Mouse (Mus musculus): Measurements from ENCODE around the gene Gm10097. TPM values are rescaled to one million over a fixed set of nuclear protein-coding genes. Genes with fewer than 3 reads are reported as not detected.

Gm10097 gene
- polyA plus RNA-seq, 1 experiment, result not detected

DNA sequence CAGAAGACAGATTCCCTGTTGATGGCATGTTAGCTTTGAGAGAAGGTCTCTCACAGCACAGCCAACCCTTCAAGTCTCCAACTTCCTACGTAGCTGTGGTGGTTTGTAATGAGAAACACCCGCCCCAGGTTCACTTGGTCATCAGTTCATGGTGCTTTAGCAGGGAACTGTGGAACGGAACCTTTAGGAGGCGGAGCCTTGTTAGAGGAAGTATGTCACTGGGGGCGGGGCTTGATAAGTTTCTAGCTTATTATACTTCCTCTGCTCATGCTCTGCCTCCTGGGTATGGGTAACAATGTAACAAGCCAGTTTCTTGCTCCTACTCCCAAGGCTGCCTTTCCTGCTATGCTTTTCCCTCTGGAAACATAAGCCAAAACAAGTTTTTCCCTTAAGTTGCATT lies 23.3 kb upstream of the Gm10097 start:
- H3K4me3 ChIP-seq (replicated peaks), result no peak overlapping the region
- H3K36me3 ChIP-seq (replicated peaks; ENCODE audit: low read length), result peaks cover 91% of the 10 kb centered on the region
- no peaks in the 10 kb centered on the region for H3K9me3 ChIP-seq
- TF ChIP-seq GATA1 (IDR thresholded peaks at IDR 0.05; ENCODE audit: borderline replicate concordance, low read length) (no peak), FLI1 (IDR thresholded peaks at IDR 0.05; ENCODE audit: low read length) (no peak)
- no peaks in the 10 kb centered on the region for H3K4me1 ChIP-seq
- H3K27me3 ChIP-seq (replicated peaks), result no peaks in the 10 kb centered on the region

DNA sequence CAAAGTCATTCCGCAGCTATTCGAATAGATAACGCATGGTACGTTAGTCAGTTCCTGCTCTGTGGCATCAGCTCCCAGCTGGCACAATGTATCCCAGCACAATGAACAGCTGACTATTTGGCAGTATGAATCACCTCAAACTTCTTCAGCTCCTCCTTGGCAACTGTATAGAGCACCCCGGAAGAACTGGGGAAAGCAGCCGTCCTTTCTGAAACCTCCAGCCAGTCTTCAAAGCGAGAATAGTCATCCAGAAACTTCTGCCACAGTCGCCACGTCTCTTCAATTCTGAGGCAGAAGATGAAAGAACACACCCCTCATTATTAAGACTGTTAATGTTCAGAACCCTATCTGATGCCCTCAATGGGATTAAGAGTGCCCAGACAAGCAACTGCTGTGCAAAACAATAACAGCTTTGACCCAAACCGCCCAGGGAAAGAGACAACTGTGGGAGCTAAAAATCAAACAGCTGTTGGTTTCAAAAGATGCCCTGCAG lies 12.7 kb upstream of the Gm10097 start:
- H3K4me1 ChIP-seq, result peaks cover 27% of the 10 kb centered on the region
- H3K36me3 ChIP-seq (replicated peaks; ENCODE audit: low read length), result peaks cover 95% of the 10 kb centered on the region
- no peak for TF ChIP-seq GATA1 (IDR thresholded peaks at IDR 0.05; ENCODE audit: borderline replicate concordance, low read length)
- TF ChIP-seq FLI1 (IDR thresholded peaks at IDR 0.05; ENCODE audit: low read length), result no peak
- H3K9me3 ChIP-seq, result no peaks in the 10 kb centered on the region
- no peak overlapping the region for H3K4me3 ChIP-seq (replicated peaks)
- no peaks in the 10 kb centered on the region for H3K27me3 ChIP-seq (replicated peaks)

DNA sequence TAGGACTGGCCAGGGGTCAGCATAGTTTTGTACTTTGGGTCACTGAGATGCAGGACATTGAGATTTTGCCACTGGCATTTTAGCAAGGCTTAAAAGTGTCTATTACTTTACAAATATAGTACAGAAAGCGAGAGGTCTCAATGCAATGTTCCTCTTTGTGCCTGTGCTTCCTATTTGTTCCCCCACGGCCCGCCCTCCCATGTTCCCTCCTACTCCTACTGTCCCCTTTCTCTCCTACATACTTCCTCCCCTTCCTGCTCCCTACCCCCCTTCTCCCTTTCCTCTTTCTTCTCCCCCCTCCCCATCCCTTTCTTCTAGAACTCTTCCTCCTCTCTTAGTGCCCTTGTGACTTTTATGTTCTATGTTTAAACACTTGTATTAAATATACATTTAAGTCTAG lies 12.1 kb upstream of the Gm10097 start:
- no peaks in the 10 kb centered on the region for H3K9me3 ChIP-seq
- peaks cover 95% of the 10 kb centered on the region for H3K36me3 ChIP-seq (replicated peaks; ENCODE audit: low read length)
- TF ChIP-seq FLI1 (IDR thresholded peaks at IDR 0.05; ENCODE audit: low read length), result no peak
- peaks cover 27% of the 10 kb centered on the region for H3K4me1 ChIP-seq
- H3K27me3 ChIP-seq (replicated peaks), result no peaks in the 10 kb centered on the region
- no peak overlapping the region for H3K4me3 ChIP-seq (replicated peaks)

DNA sequence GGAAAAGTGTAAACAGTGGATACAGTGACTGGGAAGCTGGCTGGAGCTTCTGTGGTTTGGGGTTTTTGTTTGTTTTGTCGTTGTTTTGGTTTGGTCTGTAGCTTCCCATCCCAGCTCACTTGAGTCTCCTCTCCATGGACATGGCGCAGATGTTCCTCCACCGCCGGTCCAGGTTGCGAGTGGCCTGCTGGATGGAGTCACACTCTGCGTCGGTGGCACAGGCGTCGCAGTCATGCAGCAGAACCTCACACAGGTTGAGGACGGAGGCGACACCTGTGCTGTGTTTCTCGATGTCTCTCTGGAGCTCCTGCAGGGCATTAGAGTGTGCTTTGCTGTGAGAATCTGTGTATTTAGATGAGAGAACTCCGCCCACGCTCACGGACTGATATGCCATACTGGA lies 11.3 kb upstream of the Gm10097 start:
- no peak for TF ChIP-seq GATA1 (IDR thresholded peaks at IDR 0.05; ENCODE audit: borderline replicate concordance, low read length)
- TF ChIP-seq FLI1 (IDR thresholded peaks at IDR 0.05; ENCODE audit: low read length), result no peak
- no peak overlapping the region for H3K4me3 ChIP-seq (replicated peaks)
- H3K27me3 ChIP-seq (replicated peaks), result no peaks in the 10 kb centered on the region
- H3K4me1 ChIP-seq, result peaks cover 27% of the 10 kb centered on the region
- no peaks in the 10 kb centered on the region for H3K9me3 ChIP-seq
- peaks cover 94% of the 10 kb centered on the region for H3K36me3 ChIP-seq (replicated peaks; ENCODE audit: low read length)

DNA sequence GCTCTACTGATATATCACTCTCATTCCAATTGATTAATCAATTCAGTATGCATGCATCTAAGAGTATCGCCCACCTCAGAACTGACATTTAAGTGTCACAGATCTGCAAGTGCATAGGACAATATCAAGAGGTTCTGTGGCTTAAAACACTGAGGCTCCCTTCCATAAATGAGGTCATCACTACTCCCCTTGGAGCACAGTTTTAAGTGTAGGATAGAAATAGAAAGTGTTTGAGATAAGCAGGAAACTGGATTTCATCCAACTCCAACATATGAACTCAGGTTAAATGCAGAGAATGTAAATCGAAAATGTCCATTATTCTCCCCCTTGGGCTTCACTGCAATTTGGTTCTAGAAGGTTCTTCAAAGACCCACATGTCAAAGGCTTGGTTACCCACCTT lies 10.1 kb upstream of the Gm10097 start:
- Histone ChIP-seq H3K27me3 (replicated peaks) (no peaks in the 10 kb centered on the region), H3K4me1 (peaks cover 31% of the 10 kb centered on the region)
- TF ChIP-seq GATA1 (IDR thresholded peaks at IDR 0.05; ENCODE audit: borderline replicate concordance, low read length), result no peak
- no peak for TF ChIP-seq FLI1 (IDR thresholded peaks at IDR 0.05; ENCODE audit: low read length)

DNA sequence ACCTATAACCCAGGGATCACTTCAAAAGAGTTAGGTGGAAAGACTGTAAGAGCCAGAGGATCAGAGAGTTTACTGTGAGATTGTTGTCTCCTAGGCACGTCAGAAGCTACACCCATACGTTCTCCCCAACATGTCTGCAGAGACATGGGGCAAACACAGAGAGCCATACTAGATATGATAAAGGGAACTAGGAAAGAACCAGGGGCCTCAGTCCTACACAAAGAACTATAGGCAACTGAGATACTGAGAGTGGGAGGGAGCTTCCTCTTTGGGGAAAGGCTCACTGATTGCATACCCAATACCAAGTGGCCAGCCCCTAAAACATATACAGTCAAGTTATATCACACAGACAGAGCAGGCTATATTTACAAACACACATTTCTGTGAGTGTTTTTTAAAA lies 9.0 kb upstream of the Gm10097 start:
- Histone ChIP-seq H3K4me1 (peaks cover 31% of the 10 kb centered on the region), H3K9me3 (no peaks in the 10 kb centered on the region), H3K4me3 (replicated peaks) (no peak overlapping the region), H3K27me3 (replicated peaks) (no peaks in the 10 kb centered on the region), H3K36me3 (replicated peaks; ENCODE audit: low read length) (peaks cover 92% of the 10 kb centered on the region)
- TF ChIP-seq GATA1 (IDR thresholded peaks at IDR 0.05; ENCODE audit: borderline replicate concordance, low read length) (no peak), FLI1 (IDR thresholded peaks at IDR 0.05; ENCODE audit: low read length) (no peak)

More for the DNA sequence above, 10.1 kb upstream of the Gm10097 start:
- Histone ChIP-seq H3K36me3 (replicated peaks; ENCODE audit: low read length) (peaks cover 94% of the 10 kb centered on the region), H3K4me3 (replicated peaks) (no peak overlapping the region), H3K9me3 (no peaks in the 10 kb centered on the region)

DNA sequence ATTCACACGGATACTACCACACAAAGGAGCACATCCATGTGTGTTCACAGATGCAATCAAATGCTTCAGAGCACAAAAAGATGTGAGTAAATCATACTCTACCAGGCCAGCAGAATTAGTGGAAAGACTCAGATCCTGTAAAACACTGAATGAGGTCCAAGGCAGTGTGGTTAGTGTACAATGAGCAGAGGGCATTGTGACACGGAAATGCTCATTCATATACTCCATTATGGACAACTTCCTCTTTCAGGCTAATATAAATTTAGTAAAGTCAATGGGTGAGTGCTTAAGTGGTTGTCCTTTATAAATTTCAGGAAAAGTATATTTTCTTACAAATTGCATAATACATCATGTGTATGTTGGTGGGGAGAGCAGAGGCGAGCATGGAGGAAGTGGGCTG lies 1.9 kb upstream of the Gm10097 start:
- TF ChIP-seq GATA1 (IDR thresholded peaks at IDR 0.05; ENCODE audit: borderline replicate concordance, low read length) (no peak), FLI1 (IDR thresholded peaks at IDR 0.05; ENCODE audit: low read length) (no peak)
- Histone ChIP-seq H3K4me1 (peaks cover 18% of the 10 kb centered on the region; the same call in 1 of the 2 replicates), H3K36me3 (replicated peaks; ENCODE audit: low read length) (peaks cover 87% of the 10 kb centered on the region), H3K4me3 (replicated peaks) (no peak overlapping the region), H3K9me3 (no peaks in the 10 kb centered on the region), H3K27me3 (replicated peaks) (no peaks in the 10 kb centered on the region)

DNA sequence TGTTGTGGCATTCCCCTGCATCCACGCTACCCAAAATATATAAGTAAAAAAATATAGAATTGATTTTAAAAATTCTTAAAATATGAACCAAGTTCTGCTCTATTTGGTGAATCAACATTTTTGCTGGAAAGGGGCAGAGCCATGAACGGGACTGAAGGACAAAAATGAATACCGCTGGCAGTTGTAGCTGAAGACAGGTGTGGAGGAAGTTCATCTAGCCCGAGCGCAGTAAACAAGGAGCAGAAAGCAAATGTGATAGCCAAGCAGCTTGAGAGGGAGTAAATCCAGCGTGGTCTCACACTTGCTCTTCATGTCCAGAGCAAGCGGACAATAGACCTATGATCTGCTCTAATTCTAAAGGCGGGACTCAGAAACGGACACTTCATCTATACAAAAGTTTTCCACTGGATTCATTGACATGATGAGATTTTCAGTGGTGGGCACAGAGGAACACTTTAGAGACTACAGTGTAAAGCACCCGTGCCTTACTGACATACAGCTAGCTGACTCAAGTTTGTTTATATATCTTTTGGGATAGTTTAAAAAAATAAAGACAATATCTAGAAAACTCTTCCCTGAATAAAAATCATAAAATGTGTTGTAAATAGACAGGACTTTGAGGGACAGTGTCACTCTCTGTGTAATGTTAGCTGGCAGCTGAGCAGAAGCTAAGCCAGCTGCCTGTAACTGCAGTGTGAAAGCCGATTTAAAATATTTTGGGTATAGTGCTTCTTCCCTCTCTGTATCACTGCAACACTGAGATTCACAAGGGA lies 1.4 kb downstream of the Gm10097 start:
- Histone ChIP-seq H3K9me3 (no peaks in the 10 kb centered on the region), H3K4me1 (peaks cover 14% of the 10 kb centered on the region; the same call in 1 of the 2 replicates), H3K36me3 (replicated peaks; ENCODE audit: low read length) (peaks cover 90% of the 10 kb centered on the region), H3K27me3 (replicated peaks) (no peaks in the 10 kb centered on the region), H3K4me3 (replicated peaks) (no peak overlapping the region)
- TF ChIP-seq GATA1 (IDR thresholded peaks at IDR 0.05; ENCODE audit: borderline replicate concordance, low read length) (no peak), FLI1 (IDR thresholded peaks at IDR 0.05; ENCODE audit: low read length) (no peak)

DNA sequence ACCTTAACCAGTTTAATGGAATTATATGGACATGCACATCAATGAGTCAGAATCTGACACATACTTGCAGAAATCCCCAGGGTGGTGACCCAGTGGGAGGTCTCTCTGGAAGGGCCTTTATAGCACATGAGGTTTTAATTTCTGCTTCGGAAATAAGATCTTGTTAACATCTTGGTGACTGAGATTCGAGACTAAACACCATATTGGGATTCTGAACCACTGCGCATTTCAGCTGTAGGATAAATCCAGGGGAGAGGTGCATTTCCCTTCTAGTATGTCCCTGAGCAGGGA lies 1.9 kb downstream of the Gm10097 start:
- no peaks in the 10 kb centered on the region; the same call in 1 of the 2 replicates for H3K9me3 ChIP-seq
- peaks cover 14% of the 10 kb centered on the region; the same call in 1 of the 2 replicates for H3K4me1 ChIP-seq
- TF ChIP-seq GATA1 (IDR thresholded peaks at IDR 0.05; ENCODE audit: borderline replicate concordance, low read length), result no peak
- no peak for TF ChIP-seq FLI1 (IDR thresholded peaks at IDR 0.05; ENCODE audit: low read length)
- H3K4me3 ChIP-seq (replicated peaks), result no peak overlapping the region
- peaks cover 92% of the 10 kb centered on the region for H3K36me3 ChIP-seq (replicated peaks; ENCODE audit: low read length)
- H3K27me3 ChIP-seq (replicated peaks), result no peaks in the 10 kb centered on the region

DNA sequence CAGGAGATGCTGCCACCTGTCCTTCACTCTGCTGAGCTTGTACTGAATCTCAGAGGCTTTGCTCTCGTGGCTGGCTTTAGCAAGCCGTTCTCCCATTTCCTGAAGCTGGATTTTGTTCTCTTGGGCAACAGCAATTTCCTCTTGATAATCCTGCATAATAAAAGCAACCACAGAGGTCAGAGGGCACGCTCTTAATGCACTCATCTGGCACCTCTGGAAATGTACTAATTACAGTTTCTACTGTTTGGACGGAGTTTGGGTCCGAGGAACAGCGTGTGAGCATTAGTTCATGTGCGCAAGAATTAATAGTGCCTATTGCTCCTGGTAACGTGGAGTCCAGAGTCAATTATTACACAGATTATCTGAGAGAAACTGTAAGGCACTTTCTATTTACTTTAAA lies 3.1 kb downstream of the Gm10097 start:
- no peaks in the 10 kb centered on the region; the same call in 1 of the 2 replicates for H3K9me3 ChIP-seq
- peaks cover 13% of the 10 kb centered on the region; the same call in 1 of the 2 replicates for H3K4me1 ChIP-seq
- H3K27me3 ChIP-seq (replicated peaks), result no peaks in the 10 kb centered on the region
- peaks cover 99% of the 10 kb centered on the region for H3K36me3 ChIP-seq (replicated peaks; ENCODE audit: low read length)
- no peak overlapping the region for H3K4me3 ChIP-seq (replicated peaks)
- TF ChIP-seq FLI1 (IDR thresholded peaks at IDR 0.05; ENCODE audit: low read length) (no peak), GATA1 (IDR thresholded peaks at IDR 0.05; ENCODE audit: borderline replicate concordance, low read length) (no peak)
